Mouse (Mus musculus) lung, postnatal 0 days (tissue): ENCODE measurements at regions not wholly inside any gene's neighbourhood (a gene's known extent, or its start where the extent isn't known, plus 50 kb on each side); places are given as distances from the start of the nearest gene placed in this dataset.

Source experiments
- CTCF ChIP-seq: IDR thresholded peaks from 2 replicates; pipeline ENCODE4 v1.5.1; 2016; ENCODE audit warnings: antibody characterized with exemption, mild to moderate bottlenecking
- EP300 ChIP-seq: IDR thresholded peaks from 2 replicates; pipeline ENCODE4 v1.6.1; 2016; ENCODE audit warnings: antibody characterized with exemption, mild to moderate bottlenecking, control low read depth

DNA sequence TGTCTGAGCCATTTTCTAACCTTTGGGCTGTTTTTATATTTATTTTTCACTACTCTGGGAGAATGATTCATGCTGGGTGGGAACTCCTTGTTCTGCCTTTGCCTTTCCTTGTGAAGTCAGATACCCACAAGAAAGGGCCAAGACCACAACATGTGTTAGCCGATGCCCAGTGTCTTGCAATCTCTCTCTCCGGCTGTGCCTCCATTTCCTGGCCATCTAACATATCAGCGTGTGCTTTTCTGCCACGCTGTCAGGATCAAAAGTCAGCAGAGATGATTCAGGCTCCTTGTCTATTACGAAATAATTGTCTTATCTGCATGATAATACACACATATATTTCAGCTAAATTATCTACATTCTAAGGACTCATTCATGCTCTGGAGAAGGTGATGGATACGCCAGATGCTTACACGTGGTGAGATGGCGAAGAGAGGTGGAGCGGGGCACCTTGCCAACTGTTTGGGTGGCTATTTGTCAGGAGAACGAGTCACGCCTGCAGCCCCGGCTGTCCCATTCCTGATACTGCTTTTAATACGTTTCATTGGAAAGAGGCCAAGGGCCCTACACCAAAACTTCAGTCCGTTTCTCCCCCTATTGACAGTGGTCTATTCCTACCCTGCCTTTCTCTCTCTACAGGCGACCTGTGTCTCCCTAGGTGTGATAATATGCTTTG lies 842.1 kb upstream of the Car8 start:
- TF ChIP-seq CTCF (no peak), EP300 (no peak)
